Mouse (Mus musculus) CH12F3 (cell line): Measurements from ENCODE around the gene 1700013G24Rik.

Experiments
- in situ Hi-C: fragments of 300-500 bp; cut with MboI; formaldehyde crosslinking; loops from 2 replicates; pipeline ENCODE4 v1.14.3; 2020; ENCODE audit warnings: low sequenced_read_pairs

The 1700013G24Rik gene

GRCm38 (mm10) chr4:137452190-137452589 lies 894 bp upstream of the 1700013G24Rik start:
- in situ Hi-C loops = no loop called here

- in situ Hi-C loops = no loop called here
Measured at GRCm38 (mm10) chr4:137454582-137454981, 1.5 kb downstream of the 1700013G24Rik start.

- in situ Hi-C loops = no loop called here
Measured at GRCm38 (mm10) chr4:137456581-137456980, 3.5 kb downstream of the 1700013G24Rik start.

GRCm38 (mm10) chr4:137457292-137457691 lies 4.2 kb downstream of the 1700013G24Rik start:
- in situ Hi-C loops = no loop called here

- in situ Hi-C loops = no loop called here
Measured at GRCm38 (mm10) chr4:137458310-137458709, 5.2 kb downstream of the 1700013G24Rik start.

- in situ Hi-C loops = no loop called here
Measured at GRCm38 (mm10) chr4:137458861-137459260, 5.8 kb downstream of the 1700013G24Rik start.

GRCm38 (mm10) chr4:137460676-137461075 lies 7.6 kb downstream of the 1700013G24Rik start:
- in situ Hi-C loops = no loop called here

GRCm38 (mm10) chr4:137461217-137461616 lies 8.1 kb downstream of the 1700013G24Rik start:
- in situ Hi-C loops = no loop called here

- in situ Hi-C loops = no loop called here
Measured at GRCm38 (mm10) chr4:137461981-137462690, 9.1 kb downstream of the 1700013G24Rik start.

- in situ Hi-C loops = no loop called here
Measured at GRCm38 (mm10) chr4:137465125-137465787, 12.2 kb downstream of the 1700013G24Rik start.

GRCm38 (mm10) chr4:137466991-137467390 lies 13.9 kb downstream of the 1700013G24Rik start:
- in situ Hi-C loops = no loop called here

GRCm38 (mm10) chr4:137467525-137467924 lies 14.4 kb downstream of the 1700013G24Rik start:
- in situ Hi-C loops = no loop called here

GRCm38 (mm10) chr4:137468260-137469080 lies 15.4 kb downstream of the 1700013G24Rik start, which contains the start of gene Hspg2:
Gene Hspg2 (plus strand): TSS chr4:137468769.
- in situ Hi-C loops = no loop called here

- in situ Hi-C loops = no loop called here
Measured at GRCm38 (mm10) chr4:137469081-137469844, 16.2 kb downstream of the 1700013G24Rik start.

- in situ Hi-C loops = no loop called here
Measured at GRCm38 (mm10) chr4:137469845-137470692, 17.0 kb downstream of the 1700013G24Rik start.

GRCm38 (mm10) chr4:137470701-137471317 lies 17.7 kb downstream of the 1700013G24Rik start:
- in situ Hi-C loops = no loop called here

GRCm38 (mm10) chr4:137471326-137471725 lies 18.2 kb downstream of the 1700013G24Rik start:
- in situ Hi-C loops = no loop called here

GRCm38 (mm10) chr4:137473240-137473639 lies 20.2 kb downstream of the 1700013G24Rik start:
- in situ Hi-C loops = no loop called here

- in situ Hi-C loops = no loop called here
Measured at GRCm38 (mm10) chr4:137473701-137474388, 20.8 kb downstream of the 1700013G24Rik start.
